Mouse (Mus musculus): Measurements from ENCODE around the gene Olfml2a.

- TF ChIP-seq CTCF (IDR thresholded peaks at IDR 0.05; ENCODE audit: low read depth): no peak
- TF ChIP-seq EP300 (IDR thresholded peaks at IDR 0.05; ENCODE audit: low read depth): no peak
These were observed 17.3 kb upstream of the Olfml2a start for GRCm38 (mm10) chr2:38914517-38914916.

All from liver, embryonic 14.5 days (tissue).